Mouse (Mus musculus) lung, adult 2 months (tissue): Measurements from ENCODE around the gene Olfr926.

Experiments
- CTCF ChIP-seq: fragments of 200-500 bp; IDR thresholded peaks from 2 replicates; pipeline ENCODE4 v1.5.1; 2011; ENCODE audit warnings: mild to moderate bottlenecking, low read length, control low read depth; ENCODE audit not compliant: insufficient read depth
- POLR2A ChIP-seq: fragments of 200-500 bp; IDR thresholded peaks from 2 replicates; pipeline ENCODE4 v1.6.1; 2011; ENCODE audit warnings: low read depth, mild to moderate bottlenecking, control low read depth, low read length, borderline replicate concordance; ENCODE audit errors: extremely low read depth

GRCm38 (mm10) chr9:38876826-38877225 is at the start of gene Olfr926:
- no peak for TF ChIP-seq POLR2A
- TF ChIP-seq CTCF = no peak
